Mouse (Mus musculus): Measurements from ENCODE around the gene Unc13b.

Gene Unc13b

GRCm38 (mm10) chr4:43074923-43075322 is 16.2 kb downstream of the Unc13b start:
- in situ Hi-C loops (cut with MboI, MseI), result no loop called here

GRCm38 (mm10) chr4:43078071-43078718 is 19.4 kb downstream of the Unc13b start:
- in situ Hi-C loops (cut with MboI, MseI), result no loop called here

- in situ Hi-C loops (cut with MboI, MseI), result loop anchor here in 1 of 2 experiments (10.0 kb wide), 1 partner anchor 132 kb away; no protein-coding TSS in a partner anchor
These were observed 23.7 kb downstream of the Unc13b start for GRCm38 (mm10) chr4:43082458-43082857.

- in situ Hi-C loops (cut with MboI, MseI), result loop anchor here in 1 of 2 experiments (10.0 kb wide), 2 partner anchors 125 to 215 kb away; partner anchors contain the start of gene Fam205c
These were observed 31.2 kb downstream of the Unc13b start for GRCm38 (mm10) chr4:43089950-43090349.

GRCm38 (mm10) chr4:43091183-43091582 is 32.4 kb downstream of the Unc13b start:
- in situ Hi-C loops (cut with MboI, MseI), result loop anchor here in 1 of 2 experiments (10.0 kb wide), 1 partner anchor 216 kb away; the partner anchor contains the start of gene Fam205c

- in situ Hi-C loops (cut with MboI, MseI), result loop anchor here in 1 of 2 experiments (5.0 kb wide), 1 partner anchor 66 kb away; the partner anchor contains the start of gene Fam214b
These were observed 54.7 kb downstream of the Unc13b start for GRCm38 (mm10) chr4:43113491-43113890.

- in situ Hi-C loops (cut with MboI, MseI), result loop anchor here in 1 of 2 experiments (5.0 kb wide), 1 partner anchor 67 kb away; the partner anchor contains the start of gene Fam214b
These were observed 55.8 kb downstream of the Unc13b start for GRCm38 (mm10) chr4:43114512-43114911.

GRCm38 (mm10) chr4:43114946-43115345 is 56.2 kb downstream of the Unc13b start:
- in situ Hi-C loops (cut with MboI, MseI), result loop anchor here in 1 of 2 experiments (5.0 kb wide), 1 partner anchor 68 kb away; the partner anchor contains the start of gene Fam214b

GRCm38 (mm10) chr4:43116249-43116648 is 57.5 kb downstream of the Unc13b start:
- in situ Hi-C loops (cut with MboI, MseI), result no loop called here

GRCm38 (mm10) chr4:43129750-43130149 is 71.0 kb downstream of the Unc13b start:
- in situ Hi-C loops (cut with MboI, MseI), result no loop called here

GRCm38 (mm10) chr4:43142610-43143009 is 83.9 kb downstream of the Unc13b start:
- in situ Hi-C loops (cut with MboI, MseI), result no loop called here

- in situ Hi-C loops (cut with MboI, MseI), result loop anchor here in 1 of 2 experiments (5.0 kb wide), 1 partner anchor 50 kb away; no protein-coding TSS in a partner anchor
These were observed 93.7 kb downstream of the Unc13b start for GRCm38 (mm10) chr4:43152413-43152812.

GRCm38 (mm10) chr4:43160045-43160444 is 101.3 kb downstream of the Unc13b start:
- in situ Hi-C loops (cut with MboI, MseI), result no loop called here

GRCm38 (mm10) chr4:43161124-43161657 is 102.4 kb downstream of the Unc13b start:
- in situ Hi-C loops (cut with MboI, MseI), result no loop called here

GRCm38 (mm10) chr4:43163205-43163604 is 104.5 kb downstream of the Unc13b start:
- in situ Hi-C loops (cut with MboI, MseI), result no loop called here

- in situ Hi-C loops (cut with MboI, MseI), result no loop called here
These were observed 106.8 kb downstream of the Unc13b start for GRCm38 (mm10) chr4:43165403-43166005.

- in situ Hi-C loops (cut with MboI, MseI), result no loop called here
These were observed 111.3 kb downstream of the Unc13b start for GRCm38 (mm10) chr4:43170028-43170427.

- in situ Hi-C loops (cut with MboI, MseI), result no loop called here
These were observed 118.4 kb downstream of the Unc13b start for GRCm38 (mm10) chr4:43177126-43177525.

- in situ Hi-C loops (cut with MboI, MseI), result no loop called here
These were observed 123.9 kb downstream of the Unc13b start for GRCm38 (mm10) chr4:43182474-43183168.

GRCm38 (mm10) chr4:43187439-43187838 is 128.7 kb downstream of the Unc13b start:
- in situ Hi-C loops (cut with MboI, MseI), result no loop called here

GRCm38 (mm10) chr4:43189381-43189780 is 130.6 kb downstream of the Unc13b start:
- in situ Hi-C loops (cut with MboI, MseI), result no loop called here

GRCm38 (mm10) chr4:43204946-43205345 is 146.2 kb downstream of the Unc13b start:
- in situ Hi-C loops (cut with MboI, MseI), result no loop called here

Data from T-helper 17 cell (primary cell).